Mouse (Mus musculus) lung, adult 18-20 months (tissue): ENCODE results near the gene Schip1.
"Not testable (repeated sequence)": the region's sequence is repeated elsewhere in the genome, so short reads cannot be mapped to it uniquely, and the experiment has no call there.

Experiments used
- DNase-seq, 2 experiments: peaks; one replicate each; pipeline ENCODE4 v3.0.0; 2022; ENCODE audit warnings: mixed read lengths in 2 of 2

Gene Schip1

DNA sequence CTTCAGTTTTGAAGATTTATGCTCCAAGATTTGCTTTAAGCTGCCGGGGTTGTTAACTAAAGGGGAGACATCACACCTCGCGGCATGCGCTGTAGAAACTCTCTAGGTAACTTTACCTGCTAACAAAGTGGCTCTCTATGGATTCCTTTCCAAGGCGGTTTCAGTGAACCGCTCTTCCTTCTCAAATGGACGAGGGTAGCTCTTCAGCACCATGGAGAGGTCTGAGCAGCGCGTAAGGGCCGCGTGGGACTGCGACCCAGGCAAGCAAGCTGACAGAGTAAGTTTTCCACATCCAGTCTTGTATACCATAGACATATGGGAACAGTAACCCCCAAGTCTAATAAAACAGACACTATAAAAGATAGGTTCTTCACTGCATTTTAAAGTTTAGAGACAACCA is at the start of gene Schip1:
Gene Schip1, plus strand, starts transcription at position 72 of the 400 bp plus-strand sequence.
- DNase-seq: peak; percentile 11 to 25

GRCm38 (mm10) chr3:68015786-68016185 is 48.8 kb upstream of the Schip1 start:
- no peak for DNase-seq

DNA sequence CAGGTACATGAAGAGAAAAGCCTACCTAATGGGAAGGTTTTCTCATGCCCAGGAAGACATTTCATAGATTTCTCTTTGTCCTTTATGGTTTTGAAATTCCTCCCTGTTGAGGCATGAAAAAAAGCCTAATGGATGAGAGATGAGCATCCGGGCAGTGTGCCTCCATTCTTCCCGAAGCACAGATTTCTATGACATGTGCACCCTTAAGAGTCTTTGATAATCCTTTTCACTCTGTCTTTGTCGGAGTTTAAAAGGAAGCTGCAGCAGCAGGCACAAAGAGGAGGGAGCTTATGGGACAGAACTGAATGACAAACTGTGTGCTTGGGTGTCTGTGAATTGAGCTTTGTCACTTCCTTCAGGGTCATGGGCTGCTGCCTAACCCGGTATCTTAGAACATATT is 45.2 kb upstream of the Schip1 start:
- DNase-seq: no peak

DNA sequence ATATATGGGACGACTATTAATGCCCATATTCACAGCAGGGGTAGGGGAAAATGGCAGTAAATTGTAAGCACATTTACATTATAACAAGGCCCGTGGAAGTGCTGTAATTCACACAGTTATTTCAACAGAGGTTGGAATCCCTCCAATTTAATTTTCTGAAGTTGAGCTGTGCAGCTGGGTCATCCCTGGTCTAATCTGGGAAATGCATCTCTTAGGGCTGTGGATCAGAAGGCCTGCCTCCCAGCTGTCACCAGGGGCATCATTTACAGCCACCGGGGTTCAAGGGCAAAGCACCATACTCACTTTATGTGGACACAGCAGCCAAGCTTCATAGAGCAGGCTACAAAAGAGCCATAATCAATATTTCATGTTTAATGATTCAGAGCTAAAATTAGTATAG is 28.5 kb upstream of the Schip1 start:
- DNase-seq: no peak

DNA sequence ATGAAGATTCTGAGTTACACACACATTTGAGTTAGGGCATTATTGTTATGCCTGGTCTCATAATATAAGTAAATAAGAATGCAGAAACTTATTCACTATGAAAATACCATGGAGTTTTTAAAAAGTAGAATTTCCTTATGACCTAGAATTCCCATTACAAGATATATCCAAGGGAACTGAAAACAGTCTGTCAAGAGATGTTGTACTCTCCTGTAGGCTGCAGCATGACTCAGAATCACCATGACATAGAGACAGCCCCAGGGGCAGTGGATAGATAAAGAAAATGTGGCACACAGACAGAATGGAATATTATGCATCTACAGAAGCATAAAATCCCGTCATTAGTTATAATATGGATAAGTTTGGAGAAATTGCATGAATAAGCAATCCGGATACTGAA is 21.7 kb upstream of the Schip1 start:
- DNase-seq: no peak

DNA sequence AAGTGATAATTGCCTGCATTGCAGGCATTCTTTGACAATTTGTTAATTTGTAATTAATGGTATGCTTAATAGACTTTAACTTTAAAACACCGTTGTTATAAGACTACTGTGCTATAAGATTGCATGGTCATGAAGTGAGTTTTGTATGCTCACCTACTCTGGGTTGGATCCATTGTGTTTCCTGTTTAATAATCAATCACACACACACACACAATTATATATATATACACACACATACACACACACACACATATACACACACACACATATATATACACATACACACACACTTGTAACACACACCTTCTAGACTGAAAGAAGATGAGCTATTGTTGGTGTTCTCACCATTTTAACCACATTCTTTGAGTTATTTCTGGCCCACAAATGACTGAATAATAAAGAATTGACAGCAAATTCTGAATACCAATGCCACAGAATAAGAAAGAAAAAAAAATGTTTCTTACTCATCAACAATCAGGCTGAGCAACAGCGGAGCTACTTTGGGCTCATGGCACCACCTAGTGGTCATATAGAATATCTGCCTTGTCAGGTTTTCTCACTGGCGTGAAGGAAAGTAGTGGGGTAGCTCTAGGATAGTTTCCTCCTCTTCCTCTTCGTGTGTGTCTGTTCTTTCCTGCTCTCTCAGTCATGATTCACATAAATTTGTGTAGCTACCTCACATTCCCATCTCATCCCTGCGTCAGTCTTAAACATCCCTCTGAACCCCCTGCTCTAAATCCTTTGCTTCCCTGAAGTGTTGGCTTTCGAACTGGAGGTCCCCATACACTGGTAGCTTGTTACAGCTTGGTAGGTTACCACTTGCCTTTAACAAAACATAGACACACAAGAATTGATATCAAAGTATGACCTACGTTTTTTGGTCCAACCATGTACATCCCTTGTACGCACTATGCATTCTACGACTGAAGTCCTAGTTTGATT is 18.9 kb upstream of the Schip1 start:
- peak in 1 of 2 experiments; percentile 14 for DNase-seq

DNA sequence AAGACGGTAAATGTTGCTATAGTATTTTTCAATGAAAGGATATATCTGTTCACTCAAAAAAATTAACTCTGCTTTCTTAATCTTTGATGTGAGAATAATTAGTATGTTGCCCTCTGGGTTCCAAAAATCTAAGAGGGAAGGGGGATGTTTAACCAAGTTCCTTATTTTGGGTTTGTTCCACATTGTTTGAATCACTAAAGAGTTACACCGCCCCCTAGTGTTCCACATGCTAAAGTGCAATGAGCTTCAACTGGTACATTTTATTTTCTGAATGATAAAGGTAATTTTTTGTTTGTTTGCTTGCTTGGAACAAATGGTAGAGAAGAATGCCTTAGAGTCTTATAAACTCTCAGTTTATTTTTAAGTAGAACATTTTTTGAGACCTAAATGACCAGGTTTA is 11.1 kb upstream of the Schip1 start:
- no peak for DNase-seq

GRCm38 (mm10) chr3:68055071-68055470 is 9.5 kb upstream of the Schip1 start:
- DNase-seq: no peak

DNA sequence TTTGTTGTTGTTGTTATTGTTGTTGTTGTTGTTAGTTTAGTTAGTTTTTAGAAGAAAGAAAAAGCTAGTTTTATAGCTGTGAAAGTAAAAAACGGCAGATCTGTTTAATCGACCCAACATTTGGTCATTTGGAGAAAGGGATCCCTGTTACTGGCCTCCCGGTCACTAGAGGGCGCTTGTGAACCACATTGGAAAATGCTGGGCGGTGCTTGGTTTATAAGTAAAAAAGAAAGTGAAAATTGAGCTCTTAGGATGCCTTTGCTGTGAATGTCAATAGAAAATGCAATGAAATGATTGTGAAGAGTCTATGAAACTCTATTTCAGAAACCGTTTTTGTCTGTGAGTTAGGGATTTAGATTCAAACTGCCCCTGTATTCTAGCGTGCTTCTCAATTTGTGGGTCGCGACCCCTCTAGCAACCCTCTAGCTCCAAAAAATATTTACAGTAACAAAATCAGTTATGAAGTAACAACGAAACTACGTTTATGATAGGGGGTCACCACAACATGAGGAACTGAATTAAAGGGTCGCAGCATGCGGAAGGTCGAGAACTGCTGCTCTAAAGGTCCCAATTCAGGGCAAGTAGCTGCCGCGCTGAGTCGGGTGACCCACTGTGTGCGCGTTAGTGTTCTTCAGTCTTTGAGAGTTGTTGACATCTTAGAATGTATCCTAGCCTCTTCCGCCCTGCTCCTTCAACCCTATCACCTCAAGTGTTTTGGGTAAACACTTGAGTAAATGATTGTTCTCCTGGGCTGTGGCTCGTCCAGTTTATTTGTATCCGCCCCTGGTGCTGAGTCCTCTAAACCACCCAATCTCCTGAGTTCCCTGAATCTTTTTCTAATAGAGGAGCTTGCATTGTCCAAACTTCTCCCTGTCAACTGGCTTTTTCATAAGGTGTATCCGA is 8.0 kb upstream of the Schip1 start:
- peak; percentile 74 to 77 for DNase-seq

DNA sequence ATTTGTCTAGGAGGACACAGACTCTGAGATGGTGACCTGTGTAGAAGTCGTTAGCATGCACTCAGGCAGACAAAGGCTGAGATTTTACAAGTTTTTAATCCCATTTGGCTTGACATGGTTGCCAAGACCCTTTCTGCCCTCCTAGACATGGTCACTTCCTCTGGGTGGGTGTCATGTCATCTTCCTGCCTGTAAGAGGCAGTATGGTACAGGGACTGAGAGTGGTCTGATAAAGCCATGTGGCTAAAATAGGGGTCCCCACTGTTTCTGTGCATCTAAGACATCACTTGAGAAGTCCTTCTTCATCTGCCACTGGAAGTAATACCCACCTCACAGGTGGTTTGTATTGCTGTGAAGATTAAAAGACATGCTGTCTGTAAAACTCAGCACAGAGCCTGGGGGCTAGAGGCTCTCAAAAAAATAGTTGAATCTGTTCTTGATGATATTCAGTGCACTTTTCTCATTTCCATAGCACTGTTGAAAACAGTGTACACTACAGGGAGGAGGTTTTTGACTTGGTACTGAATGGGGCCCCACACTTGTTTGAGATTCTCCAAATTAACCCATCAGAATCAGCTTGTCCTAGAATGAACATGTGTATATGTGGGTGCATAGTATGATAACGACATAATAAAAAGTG is 5.3 kb upstream of the Schip1 start:
- DNase-seq: peak in 1 of 2 experiments; percentile 5

DNA sequence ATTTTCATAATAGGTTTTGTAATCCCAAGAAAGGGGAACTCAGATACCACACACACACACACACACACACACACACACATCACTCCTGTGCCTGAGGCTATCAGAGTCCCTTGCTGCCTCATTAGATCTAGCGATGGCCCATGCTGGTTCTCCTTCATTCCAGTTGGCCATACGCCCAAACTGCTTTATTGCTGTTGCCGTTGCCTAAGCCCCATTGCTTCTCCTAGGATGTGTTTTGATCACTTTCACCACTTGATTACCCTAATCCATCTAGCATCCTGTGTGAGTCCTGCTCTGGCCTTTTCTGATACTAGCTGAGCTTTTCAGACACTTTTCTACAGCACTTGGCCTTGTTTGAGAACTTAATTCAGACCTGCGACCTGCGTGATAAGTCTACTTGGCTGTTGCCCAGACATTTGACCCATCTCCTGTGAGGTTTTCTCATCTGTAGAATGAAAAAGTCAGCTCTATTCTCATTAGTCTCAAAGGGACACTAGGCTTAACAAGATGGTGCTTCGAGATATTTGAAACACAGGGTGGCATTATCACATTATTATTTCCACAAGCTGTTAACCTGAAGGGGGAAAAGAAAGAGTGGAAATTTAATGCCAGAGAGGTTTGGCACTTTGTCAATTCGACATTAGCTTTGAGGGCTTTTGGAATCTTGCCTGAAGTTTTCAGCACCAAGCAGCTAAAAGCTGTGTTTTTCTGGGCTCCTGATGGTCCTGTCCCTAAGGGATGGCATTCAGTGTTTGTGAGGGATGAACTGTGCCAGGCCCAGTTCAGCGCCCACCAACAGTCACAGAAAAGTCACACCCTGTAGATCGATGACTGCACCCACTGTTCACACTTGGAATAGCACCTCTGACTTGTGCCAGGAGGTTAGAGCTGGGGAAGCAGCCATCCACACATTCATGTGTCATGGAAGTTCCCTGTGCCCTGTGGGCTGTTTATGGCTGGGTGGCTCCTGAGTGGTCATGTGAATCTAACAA is 7.1 kb downstream of the Schip1 start:
- DNase-seq: no peak

- no peak for DNase-seq
These were observed 12.8 kb downstream of the Schip1 start for GRCm38 (mm10) chr3:68077406-68077805.

DNA sequence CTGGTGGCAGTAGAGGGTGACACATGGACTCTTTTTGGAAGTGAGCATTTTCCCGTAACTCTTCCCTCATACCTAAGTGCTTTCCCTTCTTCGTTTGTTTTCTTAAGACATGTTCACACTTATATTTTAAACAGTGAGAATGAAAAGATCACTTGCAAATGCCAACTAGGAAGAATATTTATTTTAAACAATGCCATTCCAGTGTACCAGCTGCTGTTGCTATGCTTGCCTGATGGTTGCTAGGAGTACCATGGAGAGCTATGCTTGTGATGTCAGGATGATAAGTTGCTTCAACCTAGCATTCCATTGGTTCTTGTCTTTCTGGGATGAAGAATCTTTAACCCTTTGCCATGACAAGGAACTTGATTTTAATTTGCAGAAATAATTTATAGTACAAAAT is 20.4 kb downstream of the Schip1 start:
- DNase-seq: no peak

DNA sequence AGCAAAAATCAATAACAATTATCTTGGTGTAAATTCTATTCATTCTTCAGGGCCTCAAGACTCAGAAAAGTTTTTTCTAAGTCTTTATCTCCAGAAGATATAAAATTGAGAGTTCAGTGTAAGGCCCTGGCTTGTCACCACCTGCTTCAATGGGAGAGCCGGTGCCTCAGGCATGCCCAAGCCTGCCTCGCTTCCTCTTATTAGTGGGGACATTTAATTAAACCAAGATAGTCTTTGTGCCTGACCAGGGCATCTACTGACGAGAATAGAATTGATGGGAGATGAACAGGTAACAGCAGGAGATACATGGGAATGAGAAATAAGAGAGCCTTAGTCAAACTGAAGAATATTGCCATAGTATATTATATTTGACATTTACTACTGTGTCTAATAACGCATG is 27.5 kb downstream of the Schip1 start:
- no peak for DNase-seq

DNA sequence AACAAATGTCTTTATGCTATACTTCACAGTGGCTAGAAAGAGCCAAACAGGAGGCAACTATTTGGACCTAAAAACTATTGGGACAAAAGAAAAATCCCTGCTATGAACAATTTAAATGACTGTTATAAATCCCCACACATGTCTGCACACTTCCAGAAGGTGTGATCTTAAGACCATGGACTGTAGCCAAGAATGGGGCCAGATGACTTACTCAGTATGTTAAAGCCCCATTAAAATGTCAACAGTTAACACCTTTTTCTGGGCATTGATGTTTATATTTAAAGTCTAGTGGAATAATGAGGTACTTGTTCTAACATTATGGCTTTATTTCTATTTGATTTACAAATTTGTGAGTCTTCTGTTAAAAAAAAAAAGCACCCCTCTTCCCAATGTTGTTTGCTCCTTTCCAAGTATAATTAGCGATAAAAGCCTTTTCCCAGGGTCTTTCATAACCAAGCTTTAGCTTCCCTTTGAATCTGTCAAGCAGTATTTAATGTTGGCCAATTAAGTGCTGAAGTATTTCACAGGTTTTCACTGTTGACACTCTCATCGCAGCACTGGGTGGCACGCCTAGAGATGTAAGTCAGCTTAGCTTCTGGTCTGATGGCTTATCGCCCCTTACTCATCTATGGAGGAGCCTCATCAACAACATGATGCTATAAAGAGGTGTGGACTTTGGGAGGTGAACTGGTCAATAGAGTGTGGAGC is 32.3 kb downstream of the Schip1 start:
- DNase-seq: no peak

GRCm38 (mm10) chr3:68099561-68099960 is 35.0 kb downstream of the Schip1 start:
- not testable (repeated sequence) for DNase-seq

DNA sequence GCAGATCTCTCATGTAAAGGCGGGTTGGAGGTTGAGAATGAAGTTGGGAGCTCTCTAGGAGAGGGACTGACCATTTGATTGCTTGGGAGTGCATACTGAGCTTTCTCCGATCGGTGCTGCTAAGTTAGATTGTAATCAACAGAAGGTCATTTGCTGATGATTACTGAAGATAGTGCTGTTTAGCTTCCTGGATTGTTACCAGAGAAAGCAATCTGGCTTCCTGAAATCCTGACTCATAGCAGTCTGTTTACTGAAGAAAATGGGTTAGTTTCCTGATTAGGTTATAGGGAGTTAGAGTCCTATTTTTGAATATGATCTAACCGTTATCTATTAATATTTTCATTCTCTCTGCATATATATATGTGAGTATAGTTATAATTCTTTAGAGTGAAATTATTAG is 36.7 kb downstream of the Schip1 start:
- DNase-seq: no peak

- no peak for DNase-seq
These were observed 40.6 kb downstream of the Schip1 start for GRCm38 (mm10) chr3:68105081-68105685.

- DNase-seq: no peak
These were observed 56.7 kb downstream of the Schip1 start for GRCm38 (mm10) chr3:68121338-68121737.

DNA sequence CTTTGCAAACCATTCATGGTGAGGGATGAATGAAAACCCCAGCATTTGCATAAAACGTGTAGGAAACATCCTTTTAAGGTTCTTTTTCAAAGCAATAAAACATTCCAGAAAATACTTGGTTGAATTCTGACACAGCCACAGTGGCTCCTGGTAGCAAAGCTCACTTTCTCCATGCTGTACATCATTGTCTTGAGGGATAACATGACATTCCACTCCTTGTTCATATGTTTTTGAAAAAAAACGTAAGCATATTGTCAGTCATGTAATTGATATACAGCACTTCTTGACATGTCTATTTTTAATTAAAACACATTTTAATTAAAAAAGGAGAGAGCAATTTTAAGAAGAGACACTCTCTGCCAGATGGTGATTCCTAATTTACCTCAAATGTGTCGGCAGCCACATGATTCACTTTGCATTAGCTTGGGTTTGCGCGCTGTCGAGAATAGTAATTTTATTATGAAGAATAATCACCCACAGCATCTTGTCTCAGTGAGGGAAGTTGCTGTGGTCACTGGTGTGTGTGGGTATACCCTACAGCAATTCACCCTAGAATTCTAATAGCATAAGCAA is 61.8 kb downstream of the Schip1 start:
- no peak for DNase-seq
